Mouse (Mus musculus) heart, postnatal 0 days (tissue): Measurements from ENCODE around the gene Ankmy2.

Experiments used
- CTCF ChIP-seq: IDR thresholded peaks from 2 replicates; pipeline ENCODE4 v1.5.1; 2016; ENCODE audit warnings: antibody characterized with exemption, control low read depth, low read depth
- EP300 ChIP-seq: IDR thresholded peaks from 2 replicates; pipeline ENCODE4 v1.6.1; 2016; ENCODE audit warnings: antibody characterized with exemption, low read depth

- TF ChIP-seq EP300 (no peak), CTCF (no peak)
Observed at GRCm38 (mm10) chr12:36146230-36147011, 10.5 kb upstream of the Ankmy2 start.
